Mouse (Mus musculus): ENCODE results near the gene Olfr538. TPM values are rescaled to one million over a fixed set of nuclear protein-coding genes. Genes with fewer than 3 reads are reported as not detected.
"Not testable (repeated sequence)": the region's sequence is repeated elsewhere in the genome, so short reads cannot be mapped to it uniquely, and the experiment has no call there.

Olfr538 gene
- not detected in 2 replicates for polyA plus RNA-seq (2012; rRNA removed)

DNA sequence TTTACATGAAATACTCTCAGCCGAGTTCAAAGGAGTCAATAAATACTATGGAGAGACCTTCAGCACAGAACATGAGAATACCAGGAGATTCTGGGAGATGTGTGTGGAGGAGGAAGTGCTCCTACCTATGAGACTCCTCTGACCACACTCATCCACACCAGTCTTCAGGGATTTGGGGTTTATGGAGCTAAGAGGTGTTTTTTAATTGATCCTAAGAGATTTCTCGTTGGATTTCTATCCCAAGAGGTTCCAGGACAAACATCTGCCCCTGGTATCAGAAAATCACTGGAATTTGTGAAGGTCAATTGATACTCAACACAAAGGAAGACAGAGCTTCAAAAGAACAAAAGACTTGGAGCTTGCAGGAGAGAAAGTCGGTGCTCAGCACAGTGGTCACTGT, at the start of gene Olfr538:
Gene Olfr538, plus strand, starts transcription at position 301 of the 400 bp plus-strand sequence.
- 75% methylated on average over 3 of the region's 3 CpGs for WGBS

GRCm38 (mm10) chr7:140539746-140540145, 27.9 kb upstream of the Olfr538 start:
- 83% methylated on average over 2 of the region's 2 CpGs for WGBS
- TF ChIP-seq POLR2A (IDR thresholded peaks at IDR 0.05; ENCODE audit: control insufficient read depth, extremely low read depth, insufficient read depth, low read length, poor library complexity) = no peak
- no peak for TF ChIP-seq CTCF (IDR thresholded peaks at IDR 0.05; ENCODE audit: borderline replicate concordance, control insufficient read depth, extremely low read depth, insufficient read depth, low read length, poor library complexity)
- H3K27me3 ChIP-seq (ENCODE audit: control insufficient read depth, insufficient read depth, low read length) = no peaks in the 10 kb centered on the region
- no peak overlapping the region for H3K27ac ChIP-seq (ENCODE audit: control insufficient read depth, insufficient read depth, low read length)
- no peaks in the 10 kb centered on the region for H3K36me3 ChIP-seq (ENCODE audit: control insufficient read depth, insufficient read depth, low read length)
- H3K4me3 ChIP-seq (ENCODE audit: control insufficient read depth, insufficient read depth, low read length) = no peak overlapping the region
- no peaks in the 10 kb centered on the region for H3K4me1 ChIP-seq (replicated peaks; ENCODE audit: control insufficient read depth, insufficient read depth, low read length)
- DNase-seq = no peak

More for the DNA sequence above, at the start of gene Olfr538:
- DNase-seq = no peak
- Histone ChIP-seq H3K4me1 (replicated peaks; ENCODE audit: control insufficient read depth, insufficient read depth, low read length) (no peaks in the 10 kb centered on the region), H3K4me3 (ENCODE audit: control insufficient read depth, insufficient read depth, low read length) (no peak within 1 kb of the TSS), H3K27ac (ENCODE audit: control insufficient read depth, insufficient read depth, low read length) (no peak within 1 kb of the TSS), H3K36me3 (ENCODE audit: control insufficient read depth, insufficient read depth, low read length) (no peaks in the 10 kb centered on the region), H3K27me3 (ENCODE audit: control insufficient read depth, insufficient read depth, low read length) (no peaks in the 10 kb centered on the region)
- no peak for TF ChIP-seq CTCF (IDR thresholded peaks at IDR 0.05; ENCODE audit: borderline replicate concordance, control insufficient read depth, extremely low read depth, insufficient read depth, low read length, poor library complexity)
- TF ChIP-seq POLR2A (IDR thresholded peaks at IDR 0.05; ENCODE audit: control insufficient read depth, extremely low read depth, insufficient read depth, low read length, poor library complexity) = no peak

GRCm38 (mm10) chr7:140600969-140601368, 33.3 kb downstream of the Olfr538 start, which contains the start of gene Olfr46:
Gene Olfr46, plus strand, starts transcription at chr7:140601269.
- not testable (repeated sequence) for H3K27me3 ChIP-seq (ENCODE audit: control insufficient read depth, insufficient read depth, low read length); H3K4me3 ChIP-seq (ENCODE audit: control insufficient read depth, insufficient read depth, low read length); H3K27ac ChIP-seq (ENCODE audit: control insufficient read depth, insufficient read depth, low read length); H3K36me3 ChIP-seq (ENCODE audit: control insufficient read depth, insufficient read depth, low read length); H3K4me1 ChIP-seq (replicated peaks; ENCODE audit: control insufficient read depth, insufficient read depth, low read length); DNase-seq
- WGBS = 96% methylated on average over 2 of the region's 2 CpGs

Other genes with a start within 250 kb of the Olfr538 start
- 0.03 and 0.16 TPM in 2 replicates for gene Olfr525, start 247.0 kb upstream of the Olfr538 start, polyA plus RNA-seq (2012; rRNA removed)
- 0.18 TPM in 1 of 2 replicates, not detected in the other for gene Olfr527, start 233.9 kb upstream of the Olfr538 start, polyA plus RNA-seq (2012; rRNA removed)
- 0.38 and 0.75 TPM in 2 replicates for gene Olfr60, start 206.2 kb upstream of the Olfr538 start, polyA plus RNA-seq (2012; rRNA removed)
- 0.39 and 0.43 TPM in 2 replicates for gene Olfr530, start 191.6 kb upstream of the Olfr538 start, polyA plus RNA-seq (2012; rRNA removed)
- 0.06 TPM in 1 of 2 replicates, not detected in the other for gene Olfr531, start 165.0 kb upstream of the Olfr538 start, polyA plus RNA-seq (2012; rRNA removed)
- not detected in 2 replicates for gene Olfr532, start 146.2 kb upstream of the Olfr538 start, polyA plus RNA-seq (2012; rRNA removed)
- not detected in 2 replicates for gene Olfr533, start 104.5 kb upstream of the Olfr538 start, polyA plus RNA-seq (2012; rRNA removed)
- gene Olfr535, start 83.7 kb upstream of the Olfr538 start, polyA plus RNA-seq (2012; rRNA removed) = 0.13 TPM in 1 of 2 replicates, not detected in the other
- 0.05 TPM in 1 of 2 replicates, not detected in the other for gene Olfr536, start 60.5 kb upstream of the Olfr538 start, polyA plus RNA-seq (2012; rRNA removed)
- gene Olfr46, start 33.4 kb downstream of the Olfr538 start, polyA plus RNA-seq (2012; rRNA removed) = not detected in 2 replicates
- gene Olfr61, start 61.1 kb downstream of the Olfr538 start, polyA plus RNA-seq (2012; rRNA removed) = not detected in 2 replicates
- gene Olfr53, start 78.6 kb downstream of the Olfr538 start, polyA plus RNA-seq (2012; rRNA removed) = not detected in 2 replicates
- not detected in 2 replicates for gene Olfr539, start 92.0 kb downstream of the Olfr538 start, polyA plus RNA-seq (2012; rRNA removed)
- gene Olfr45, start 114.1 kb downstream of the Olfr538 start, polyA plus RNA-seq (2012; rRNA removed) = not detected in 2 replicates
- gene Olfr541, start 129.4 kb downstream of the Olfr538 start, polyA plus RNA-seq (2012; rRNA removed) = not detected in 2 replicates
- 11.2 and 12.2 TPM in 2 replicates for gene Cyp2e1, start 195.9 kb downstream of the Olfr538 start, polyA plus RNA-seq (2012; rRNA removed)
- gene Syce1, start 220.0 kb downstream of the Olfr538 start, polyA plus RNA-seq (2012; rRNA removed) = 0.27 TPM in 1 of 2 replicates, not detected in the other